Mouse (Mus musculus) heart, embryonic 12.5 days (tissue): ENCODE data around the gene Chst8. TPM values are rescaled to one million over a fixed set of nuclear protein-coding genes. Genes with fewer than 3 reads are reported as not detected.

Experiments
- ATAC-seq: fragments of 200-750 bp; cut with Nextera tagmentation; 2 replicates; pipeline ENCODE4 v1.8.0; 2017; ENCODE audit warnings: moderate TSS enrichment, moderate library complexity; ENCODE audit not compliant: insufficient number of reproducible peaks, low FRiP score
- H3K27ac ChIP-seq: fragments of 300-500 bp; sonication (generic); 2 replicates; pipeline ENCODE4 v1.5.1; 2016; ENCODE audit warnings: mild to moderate bottlenecking, moderate library complexity; ENCODE audit not compliant: poor library complexity, severe bottlenecking
- H3K27me3 ChIP-seq: fragments of 300-500 bp; sonication (generic); replicated peaks from 2 replicates; pipeline ENCODE4 v1.6.1; 2016; ENCODE audit warnings: mild to moderate bottlenecking, moderate library complexity
- H3K36me3 ChIP-seq: fragments of 300-500 bp; sonication (generic); 2 replicates; pipeline ENCODE4 v1.6.1; 2016; ENCODE audit warnings: mild to moderate bottlenecking, moderate library complexity
- H3K4me1 ChIP-seq: fragments of 300-500 bp; sonication (generic); replicated peaks from 2 replicates; pipeline ENCODE4 v1.6.1; 2016; ENCODE audit warnings: mild to moderate bottlenecking
- H3K4me2 ChIP-seq: fragments of 300-500 bp; sonication (generic); 2 replicates; pipeline ENCODE4 v1.6.1; 2016; ENCODE audit warnings: mild to moderate bottlenecking, moderate library complexity
- H3K4me3 ChIP-seq: fragments of 300-500 bp; sonication (generic); 2 replicates; pipeline ENCODE4 v1.5.1; 2016; ENCODE audit warnings: mild to moderate bottlenecking
- H3K9ac ChIP-seq: fragments of 300-500 bp; sonication (generic); 2 replicates; pipeline ENCODE4 v1.6.1; 2016; ENCODE audit warnings: mild to moderate bottlenecking, moderate library complexity
- H3K9me3 ChIP-seq: fragments of 300-500 bp; sonication (generic); replicated peaks from 2 replicates; pipeline ENCODE4 v1.6.1; 2016; ENCODE audit warnings: mild to moderate bottlenecking, moderate library complexity
- WGBS: fragments of 180-500 bp; shearing (Covaris S2); methylation state at CpG from one replicate; pipeline ENCODE4 v1.1.7; 2016; 5-methylcytosine and 5-hydroxymethylcytosine counted together
- polyA plus RNA-seq: library from polyadenylated mRNA; unstranded; fragments of >200 nt; fragmentation: Nextera tagmentation; extraction: Ambion mirVana; gene quantifications from 2 replicates; pipeline ENCODE4 v1.2.1, GENCODE M21; 2016

The Chst8 gene
- polyA plus RNA-seq, 1 experiment from 2014 or later: 1.4 TPM

GRCm38 (mm10) chr7:34690111-34690510 is 122.4 kb downstream of the Chst8 start:
- 37% methylated on average over 13 of the region's 13 CpGs for WGBS
- Histone ChIP-seq H3K27ac (no peak overlapping the region), H3K4me2 (no peak overlapping the region), H3K36me3 (no peaks in the 10 kb centered on the region), H3K9ac (no peak overlapping the region), H3K27me3 (peaks cover 39% of the 10 kb centered on the region), H3K4me1 (peaks cover 19% of the 10 kb centered on the region), H3K9me3 (no peaks in the 10 kb centered on the region), H3K4me3 (no peak overlapping the region)
- no peak for ATAC-seq

GRCm38 (mm10) chr7:34689028-34689427 is 123.5 kb downstream of the Chst8 start:
- 13% methylated on average over 6 of the region's 6 CpGs for WGBS
- ATAC-seq: no peak
- no peak overlapping the region for H3K4me3 ChIP-seq
- no peak overlapping the region for H3K27ac ChIP-seq
- H3K9me3 ChIP-seq: no peaks in the 10 kb centered on the region
- H3K4me1 ChIP-seq: peaks cover 19% of the 10 kb centered on the region
- no peaks in the 10 kb centered on the region for H3K36me3 ChIP-seq
- H3K9ac ChIP-seq: no peak overlapping the region
- peaks cover 41% of the 10 kb centered on the region for H3K27me3 ChIP-seq
- H3K4me2 ChIP-seq: no peak overlapping the region

- peaks cover 18% of the 10 kb centered on the region for H3K4me1 ChIP-seq
- WGBS: 37% methylated on average over 7 of the region's 7 CpGs
- no peaks in the 10 kb centered on the region for H3K9me3 ChIP-seq
- peaks cover 38% of the 10 kb centered on the region for H3K27me3 ChIP-seq
- H3K9ac ChIP-seq: no peak overlapping the region
- no peak for ATAC-seq
- H3K4me3 ChIP-seq: no peak overlapping the region
- H3K27ac ChIP-seq: no peak overlapping the region
- no peaks in the 10 kb centered on the region for H3K36me3 ChIP-seq
- no peak overlapping the region for H3K4me2 ChIP-seq
Observed at GRCm38 (mm10) chr7:34685801-34686200, 126.7 kb downstream of the Chst8 start.

- Histone ChIP-seq H3K4me1 (peaks cover 16% of the 10 kb centered on the region), H3K27me3 (peaks cover 38% of the 10 kb centered on the region)
Observed at GRCm38 (mm10) chr7:34685176-34685575, 127.3 kb downstream of the Chst8 start.

GRCm38 (mm10) chr7:34680771-34681421 is 131.6 kb downstream of the Chst8 start:
- H3K36me3 ChIP-seq: no peaks in the 10 kb centered on the region
- H3K27ac ChIP-seq: no peak overlapping the region
- whole genome bisulfite sequencing: 28% methylated on average over 15 of the region's 15 CpGs
- H3K9me3 ChIP-seq: no peaks in the 10 kb centered on the region
- no peak for ATAC-seq
- H3K27me3 ChIP-seq: peaks cover 20% of the 10 kb centered on the region
- no peak overlapping the region for H3K4me2 ChIP-seq
- H3K4me3 ChIP-seq: no peak overlapping the region
- H3K9ac ChIP-seq: no peak overlapping the region
- H3K4me1 ChIP-seq: 0 out of 2 replicates have a peak, but pooled peaks cover 7% of the 10 kb centered on the region

More at GRCm38 (mm10) chr7:34685176-34685575, 127.3 kb downstream of the Chst8 start:
- no peak overlapping the region for H3K27ac ChIP-seq
- no peaks in the 10 kb centered on the region for H3K9me3 ChIP-seq
- no peak overlapping the region for H3K9ac ChIP-seq
- no peak for ATAC-seq
- H3K36me3 ChIP-seq: no peaks in the 10 kb centered on the region
- H3K4me2 ChIP-seq: no peak overlapping the region
- no peak overlapping the region for H3K4me3 ChIP-seq
- WGBS: 54% methylated on average over 4 of the region's 4 CpGs

GRCm38 (mm10) chr7:34679886-34680285 is 132.6 kb downstream of the Chst8 start:
- no peak for ATAC-seq
- H3K27ac ChIP-seq: no peak overlapping the region
- H3K4me1 ChIP-seq: peaks cover 18% of the 10 kb centered on the region; the same call in 1 of the 2 replicates
- WGBS: 63% methylated on average over 2 of the region's 2 CpGs
- H3K4me2 ChIP-seq: no peak overlapping the region
- H3K9ac ChIP-seq: no peak overlapping the region
- peaks cover 22% of the 10 kb centered on the region for H3K27me3 ChIP-seq
- no peaks in the 10 kb centered on the region for H3K36me3 ChIP-seq
- H3K4me3 ChIP-seq: no peak overlapping the region
- no peaks in the 10 kb centered on the region for H3K9me3 ChIP-seq

GRCm38 (mm10) chr7:34675831-34676514 is 136.5 kb downstream of the Chst8 start:
- Histone ChIP-seq H3K27me3 (peaks cover 41% of the 10 kb centered on the region), H3K4me2 (peak overlapping the region; percentile 56), H3K9me3 (no peaks in the 10 kb centered on the region), H3K4me3 (peak overlapping the region; percentile 39), H3K36me3 (no peaks in the 10 kb centered on the region), H3K4me1 (peaks cover 18% of the 10 kb centered on the region; the same call in 1 of the 2 replicates), H3K9ac (no peak overlapping the region), H3K27ac (no peak overlapping the region)
- 7% methylated on average over 33 of the region's 33 CpGs for WGBS
- peak; percentile 27; the same call in 1 of the 2 replicates for ATAC-seq

DNA sequence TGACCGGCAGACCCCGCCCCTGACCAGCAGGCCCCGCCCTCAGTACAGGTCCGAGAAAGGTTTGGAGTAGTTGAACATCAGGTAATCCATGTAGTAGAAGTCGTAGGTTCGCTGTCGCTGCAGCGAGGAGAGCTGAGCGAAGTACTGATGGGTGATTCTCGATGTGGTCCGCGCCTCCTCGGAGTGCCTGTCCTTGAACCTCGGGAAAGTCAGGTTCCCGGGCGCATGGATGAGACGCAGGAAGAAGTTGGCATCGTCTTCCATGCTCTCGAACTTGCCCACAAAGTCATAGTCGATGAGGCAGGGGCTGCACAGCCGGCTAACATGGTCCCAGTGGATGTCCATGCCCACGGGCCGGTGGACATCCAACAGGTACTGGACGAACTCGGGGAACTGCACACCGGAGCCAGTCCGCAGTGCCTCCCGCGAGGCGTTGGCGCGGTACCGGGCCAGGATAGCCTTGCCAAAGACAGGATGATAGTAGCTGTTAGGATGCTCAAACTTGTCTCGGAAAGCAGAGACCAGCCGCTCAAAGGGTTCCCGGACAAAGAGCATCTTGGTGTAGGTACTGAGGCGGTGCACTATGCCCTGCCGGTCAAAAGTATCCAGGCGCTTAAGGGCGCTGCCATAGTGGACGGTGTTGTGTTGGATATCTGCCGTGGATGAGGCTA is 137.3 kb downstream of the Chst8 start:
- no peak overlapping the region for H3K27ac ChIP-seq
- peaks cover 13% of the 10 kb centered on the region; the same call in 1 of the 2 replicates for H3K4me1 ChIP-seq
- WGBS: 13% methylated on average over 42 of the region's 42 CpGs
- H3K4me3 ChIP-seq: peak overlapping the region; percentile 39
- H3K27me3 ChIP-seq: peaks cover 39% of the 10 kb centered on the region
- H3K9me3 ChIP-seq: no peaks in the 10 kb centered on the region
- no peaks in the 10 kb centered on the region for H3K36me3 ChIP-seq
- H3K4me2 ChIP-seq: peak overlapping the region; percentile 56
- no peak overlapping the region; the same call in 1 of the 2 replicates for H3K9ac ChIP-seq
- no peak for ATAC-seq

GRCm38 (mm10) chr7:34672916-34673315 is 139.6 kb downstream of the Chst8 start:
- no peak overlapping the region for H3K9ac ChIP-seq
- H3K4me2 ChIP-seq: no peak overlapping the region
- H3K27ac ChIP-seq: no peak overlapping the region
- ATAC-seq: no peak
- peaks cover 18% of the 10 kb centered on the region; the same call in 1 of the 2 replicates for H3K4me1 ChIP-seq
- WGBS: 62% methylated on average over 4 of the region's 4 CpGs
- no peak overlapping the region for H3K4me3 ChIP-seq
- no peaks in the 10 kb centered on the region for H3K36me3 ChIP-seq
- H3K27me3 ChIP-seq: peaks cover 39% of the 10 kb centered on the region
- H3K9me3 ChIP-seq: no peaks in the 10 kb centered on the region

DNA sequence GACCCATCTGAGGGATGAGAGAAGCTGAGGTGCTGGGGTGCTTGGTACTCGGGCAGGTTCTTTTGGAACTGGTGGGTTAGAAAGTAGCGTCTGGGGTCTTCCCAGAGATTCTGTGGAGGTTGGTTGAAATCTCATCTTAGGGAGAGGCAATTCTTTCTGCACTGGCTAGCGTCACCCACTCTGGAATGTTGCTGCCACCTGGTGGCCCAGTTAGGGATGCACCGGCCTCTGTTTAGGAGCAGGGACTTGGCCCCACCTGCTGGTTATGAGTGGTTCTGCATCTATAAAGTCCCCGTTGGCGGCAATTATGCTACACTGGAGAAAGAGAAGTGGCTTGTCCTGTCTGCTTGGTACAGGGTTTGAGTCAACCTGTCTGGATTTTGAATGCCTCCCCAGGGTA is 140.6 kb downstream of the Chst8 start:
- Histone ChIP-seq H3K9ac (no peak overlapping the region), H3K4me1 (peaks cover 18% of the 10 kb centered on the region; the same call in 1 of the 2 replicates), H3K27me3 (peaks cover 39% of the 10 kb centered on the region), H3K36me3 (no peaks in the 10 kb centered on the region), H3K4me2 (no peak overlapping the region), H3K27ac (no peak overlapping the region), H3K9me3 (no peaks in the 10 kb centered on the region), H3K4me3 (no peak overlapping the region)
- ATAC-seq: peak; percentile 31; the same call in 1 of the 2 replicates
- 2% methylated on average over 6 of the region's 6 CpGs for WGBS

DNA sequence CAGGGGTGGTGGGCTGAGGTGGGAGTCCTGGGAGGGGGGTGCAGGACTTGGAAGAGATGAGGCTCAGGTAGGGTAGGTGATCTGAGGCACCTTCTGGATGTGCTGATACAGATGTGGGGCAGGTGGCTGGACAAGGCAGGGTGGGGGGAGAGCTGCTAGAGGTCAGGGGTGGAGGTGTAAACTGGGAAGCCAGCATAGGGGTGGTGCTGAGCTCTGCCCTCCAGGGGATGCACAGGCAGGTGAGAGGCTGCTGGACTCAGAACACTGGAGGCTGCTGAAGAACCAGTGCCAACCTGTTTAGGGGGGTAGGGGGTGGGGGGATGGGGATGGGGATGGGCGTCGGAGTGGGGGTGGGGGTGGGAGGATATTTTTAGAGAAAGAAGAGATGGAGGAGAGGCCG is 141.7 kb downstream of the Chst8 start:
- Histone ChIP-seq H3K4me3 (no peak overlapping the region), H3K9me3 (peaks cover 5% of the 10 kb centered on the region; the same call in 1 of the 2 replicates), H3K27me3 (peaks cover 36% of the 10 kb centered on the region), H3K4me1 (peaks cover 15% of the 10 kb centered on the region; the same call in 1 of the 2 replicates), H3K36me3 (no peaks in the 10 kb centered on the region), H3K4me2 (no peak overlapping the region), H3K9ac (no peak overlapping the region), H3K27ac (no peak overlapping the region)
- WGBS: 53% methylated on average over 3 of the region's 3 CpGs
- ATAC-seq: no peak
